Mouse (Mus musculus) left cerebral cortex, adult 8-10 months (tissue): ENCODE measurements around the gene Oxa1l. TPM values are rescaled to one million over a fixed set of nuclear protein-coding genes. Genes with fewer than 3 reads are reported as not detected.

Source experiments
- DNase-seq, 2 experiments: peaks; one replicate each; pipeline ENCODE4 v3.0.0; 2022; ENCODE audit warnings: low spot score in 2 of 2
- total RNA-seq, 4 experiments: library from RNA; stranded (reverse); gene quantifications; 2 replicates each; pipeline ENCODE4 v1.2.4; 2022

Gene Oxa1l
- total RNA-seq, 4 experiments from 2014 or later, result 51.0 to 56.7 (median 55.1) TPM

DNA sequence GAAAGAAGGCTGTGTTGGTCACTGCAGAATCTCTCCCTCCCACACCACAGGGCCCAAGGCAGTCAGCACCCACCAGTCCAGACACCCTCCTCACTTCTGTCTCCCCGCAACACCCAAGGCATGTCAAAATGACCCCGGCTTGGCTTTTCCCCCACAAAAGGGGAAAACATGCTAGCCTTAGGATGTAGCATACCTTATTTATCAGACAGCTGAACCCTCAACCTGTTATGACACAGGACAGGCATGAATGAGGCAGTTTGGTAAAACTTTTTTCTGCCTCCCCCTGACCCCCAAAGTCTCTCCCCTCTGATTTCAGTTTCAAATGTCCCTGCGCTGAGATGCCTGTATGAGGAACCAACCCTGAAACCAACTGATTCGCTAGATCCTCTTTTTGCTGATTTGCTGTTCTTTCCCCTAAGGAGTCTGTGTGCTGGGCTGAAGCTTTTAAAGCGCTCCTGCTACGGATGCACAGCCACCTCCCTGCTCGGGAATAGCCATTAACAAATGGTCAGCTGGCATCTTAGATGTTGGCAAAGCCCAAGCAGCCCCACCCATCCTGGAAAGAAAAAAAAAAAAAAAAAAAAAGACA lies 48.5 kb downstream of the Oxa1l start:
- no peak for DNase-seq

GRCm38 (mm10) chr14:54409980-54410810 lies 49.6 kb downstream of the Oxa1l start:
- DNase-seq, result no peak

DNA sequence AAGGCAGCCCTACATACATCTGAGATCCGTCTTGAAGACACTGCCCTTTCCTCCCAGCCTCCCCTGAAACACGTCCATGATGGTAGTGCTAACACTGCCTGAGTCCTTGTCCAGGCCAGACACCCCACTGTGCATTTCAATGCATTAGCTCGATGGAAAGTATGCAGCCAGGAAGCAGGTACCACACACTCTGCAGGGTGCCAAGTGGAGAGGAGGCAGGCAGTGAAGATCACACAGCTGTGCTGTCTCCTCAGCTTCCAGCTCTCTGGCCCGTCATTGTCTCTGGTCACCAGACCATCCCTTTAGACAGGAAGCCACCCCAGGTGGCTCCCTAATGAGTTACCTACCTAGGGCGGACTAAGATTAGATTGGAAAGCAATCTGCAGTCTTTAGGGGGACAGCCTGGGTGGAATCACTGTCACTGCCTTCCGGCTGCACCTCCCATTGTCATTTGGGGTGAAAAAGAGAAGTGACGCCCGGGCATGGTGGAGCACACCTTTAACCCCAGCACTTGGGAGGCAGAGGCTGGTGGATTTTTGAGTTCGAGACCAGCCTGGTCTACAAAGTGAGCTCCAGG lies 51.5 kb downstream of the Oxa1l start:
- no peak for DNase-seq

GRCm38 (mm10) chr14:54412629-54413170 lies 52.1 kb downstream of the Oxa1l start:
- peak in 1 of 2 experiments; percentile 35 for DNase-seq

DNA sequence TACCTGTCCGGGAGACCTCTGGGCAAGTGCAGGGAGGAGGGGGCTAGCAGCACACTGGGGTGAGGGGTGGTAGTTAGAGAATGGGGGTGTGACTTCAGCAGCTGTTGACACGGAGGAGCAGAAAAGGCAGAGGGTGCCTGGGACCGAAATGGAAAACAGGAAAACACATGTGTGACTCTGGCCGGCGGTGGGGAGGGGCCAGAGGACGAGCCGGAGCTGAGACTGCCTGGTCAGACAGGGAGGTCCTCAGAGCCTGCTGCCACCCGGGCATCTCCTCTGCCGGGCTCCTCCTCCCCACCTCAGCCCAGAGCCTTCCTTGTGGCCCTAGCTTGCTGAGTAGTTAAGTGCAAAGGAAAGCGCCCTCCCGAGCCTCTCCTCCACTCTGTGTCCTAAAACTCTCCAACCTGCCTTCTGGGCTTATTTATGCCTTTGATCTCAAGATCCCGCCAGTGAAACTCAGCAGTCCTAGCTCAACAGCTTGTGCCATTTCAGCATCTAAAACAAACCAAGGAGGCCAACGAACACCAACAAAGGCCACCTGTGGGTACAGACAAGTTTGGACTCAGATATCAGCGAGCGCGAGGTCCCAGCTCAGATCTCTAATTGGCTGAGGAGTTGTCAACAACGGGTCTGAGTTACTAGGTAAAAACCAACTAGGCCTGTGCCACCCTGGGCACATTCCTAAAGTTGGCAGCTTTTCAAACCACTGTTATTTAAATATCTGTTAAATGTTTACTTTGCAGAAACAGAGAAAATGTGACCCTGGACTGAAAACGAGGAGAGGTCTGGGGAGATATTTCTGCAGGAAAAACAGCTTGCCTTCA lies 53.5 kb downstream of the Oxa1l start:
- DNase-seq, result no peak

DNA sequence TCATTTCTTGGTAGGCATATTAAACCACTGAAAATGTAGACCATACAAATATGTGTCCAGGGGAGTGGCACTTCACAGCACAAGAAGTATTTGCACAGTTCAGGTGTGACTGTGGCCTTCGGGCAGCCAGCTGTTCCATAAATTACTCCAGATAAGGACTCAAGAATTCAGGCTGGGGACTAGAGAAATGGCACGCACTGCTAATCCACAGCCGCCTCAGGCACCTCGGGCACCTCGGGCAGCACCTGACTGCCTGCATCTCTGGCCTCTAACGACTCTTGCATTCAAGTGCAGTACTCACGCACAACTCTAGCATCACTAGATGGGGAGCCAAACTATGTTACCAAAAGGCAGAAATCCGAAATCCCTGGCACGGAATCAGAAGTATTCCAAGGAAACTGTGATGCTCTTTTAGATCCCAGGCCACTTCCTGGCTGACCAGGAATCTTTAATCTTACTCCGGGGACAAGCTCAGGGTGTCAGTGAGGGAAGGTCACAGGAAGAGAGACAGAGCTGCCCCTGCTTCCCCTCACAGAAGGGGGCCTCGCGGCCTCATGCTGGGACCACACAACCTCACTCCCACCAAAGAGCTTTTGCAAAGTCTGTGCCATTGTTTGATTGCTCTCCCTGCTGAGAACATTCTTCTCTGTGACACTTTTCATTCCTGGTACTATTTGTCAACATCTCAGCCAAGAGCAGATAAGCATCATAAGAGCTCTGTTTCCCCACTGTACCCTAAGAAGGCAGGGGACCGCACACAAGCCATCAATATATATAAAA lies 54.8 kb downstream of the Oxa1l start:
- DNase-seq, result no peak

GRCm38 (mm10) chr14:54416229-54416775 lies 55.7 kb downstream of the Oxa1l start:
- DNase-seq, result no peak

DNA sequence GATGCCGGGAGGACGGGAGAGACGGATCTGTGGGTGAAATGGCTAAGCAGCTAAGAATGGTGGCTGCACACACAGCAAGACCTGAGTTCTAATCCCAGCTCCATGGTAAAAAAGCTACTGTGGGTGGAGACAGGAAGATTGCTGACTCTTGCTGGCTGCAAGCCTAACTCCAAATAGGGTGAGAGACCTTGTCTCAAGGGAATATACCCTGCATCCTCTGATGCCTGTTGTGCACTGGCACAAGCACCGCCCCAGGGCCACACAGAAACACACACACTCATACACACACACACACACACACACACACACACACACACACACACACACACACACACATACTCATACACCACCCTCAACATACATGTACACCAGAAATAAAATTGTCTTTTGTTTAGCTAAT lies 56.2 kb downstream of the Oxa1l start:
- DNase-seq, result no peak

DNA sequence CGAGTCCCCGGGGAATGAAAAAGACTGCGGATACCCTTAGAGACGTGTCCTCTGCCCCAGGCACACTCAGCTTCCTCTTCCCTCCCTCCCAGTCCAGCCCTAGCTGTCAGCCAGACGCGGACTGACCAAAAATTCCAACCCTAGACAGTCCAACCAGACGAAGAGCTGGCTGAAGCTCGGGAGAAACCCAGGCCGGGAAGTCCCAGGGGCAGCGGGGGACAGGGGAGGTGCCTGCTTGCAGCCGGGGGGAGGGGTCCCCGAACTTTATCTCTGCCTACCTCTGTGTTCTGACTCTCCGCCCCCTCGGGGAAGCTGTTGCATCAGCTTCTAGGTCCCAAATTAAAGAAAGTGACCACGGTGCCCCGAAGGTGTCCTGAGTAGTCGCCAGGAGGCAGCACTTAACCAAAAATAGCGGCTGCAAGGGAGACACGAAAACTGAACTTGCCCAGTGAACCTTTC lies 57.0 kb downstream of the Oxa1l start, which contains the start of gene Slc7a7:
Gene Slc7a7, minus strand, starts transcription at position 158 of the 459 bp plus-strand sequence.
- no peak for DNase-seq

Other genes starting within 250 kb of the Oxa1l start
- gene Dad1, start 106.7 kb upstream of the Oxa1l start, total RNA-seq, result 100 to 1,000 TPM; 107 to 115 (median 113) TPM
- 10 to 100 TPM; 53.6 to 66.2 (median 59.0) TPM for gene Abhd4, start 106.6 kb upstream of the Oxa1l start, total RNA-seq
- gene Olfr49, start 75.9 kb upstream of the Oxa1l start, total RNA-seq, result not detected
- 1 to 10 TPM; 1.1 to 7.5 (median 3.4) TPM for gene Slc7a7, start 56.9 kb downstream of the Oxa1l start, total RNA-seq
- gene Mrpl52, start 66.1 kb downstream of the Oxa1l start, total RNA-seq, result 100 to 1,000 TPM in 2 of 4 experiments, 10 to 100 TPM in 2; 71.6 to 109 (median 87.4) TPM
- gene Mmp14, start 70.8 kb downstream of the Oxa1l start, total RNA-seq, result 10 to 100 TPM in 3 of 4 experiments, 1 to 10 TPM in 1; 8.7 to 14.8 (median 11.9) TPM
- 10 to 100 TPM; 24.1 to 27.4 (median 25.8) TPM for gene Lrp10, start 103.3 kb downstream of the Oxa1l start, total RNA-seq
- gene Rem2, start 115.3 kb downstream of the Oxa1l start, total RNA-seq, result 10 to 100 TPM; 11.7 to 18.2 (median 13.6) TPM
- gene Prmt5, start 156.7 kb downstream of the Oxa1l start, total RNA-seq, result 10 to 100 TPM; 50.0 to 58.5 (median 55.0) TPM
- gene Haus4, start 193.8 kb downstream of the Oxa1l start, total RNA-seq, result 1 to 10 TPM; 3.0 to 4.7 (median 3.4) TPM
- gene Ajuba, start 216.7 kb downstream of the Oxa1l start, total RNA-seq, result 1 to 10 TPM; 1.3 to 2.4 (median 1.7) TPM
- gene 4931414P19Rik, start 245.2 kb downstream of the Oxa1l start, total RNA-seq, result 1 to 10 TPM; 4.7 to 6.3 (median 5.7) TPM